Mouse (Mus musculus) midbrain, embryonic 14.5 days (tissue): ENCODE data around the gene Ciita. TPM values are rescaled to one million over a fixed set of nuclear protein-coding genes. Genes with fewer than 3 reads are reported as not detected.

Experiments
- ATAC-seq: fragments of 200-750 bp; cut with Nextera tagmentation; 2 replicates; pipeline ENCODE4 v1.8.0; 2017; ENCODE audit warnings: moderate number of reproducible peaks, moderate library complexity; ENCODE audit not compliant: low FRiP score, low TSS enrichment
- DNase-seq: peaks from one replicate; pipeline ENCODE4 v3.0.0-alpha.2; 2015
- H3K27ac ChIP-seq: fragments of 300-500 bp; sonication (generic); replicated peaks from 2 replicates; pipeline ENCODE4 v1.5.1; 2014; ENCODE audit warnings: mild to moderate bottlenecking, low read depth, low read length, moderate library complexity
- H3K27me3 ChIP-seq: fragments of 300-500 bp; sonication (generic); 2 replicates; pipeline ENCODE4 v1.6.1; 2014; ENCODE audit warnings: low read length, control low read depth, mixed read lengths; ENCODE audit not compliant: control insufficient read depth, insufficient read depth
- H3K36me3 ChIP-seq: fragments of 300-500 bp; sonication (generic); 2 replicates; pipeline ENCODE4 v1.6.1; 2014; ENCODE audit warnings: low read length, control low read depth; ENCODE audit not compliant: control insufficient read depth, insufficient read depth
- H3K4me1 ChIP-seq: fragments of 300-500 bp; sonication (generic); 2 replicates; pipeline ENCODE4 v1.6.1; 2014; ENCODE audit warnings: mild to moderate bottlenecking, antibody characterized with exemption, low read length, control low read depth; ENCODE audit not compliant: control insufficient read depth, insufficient read depth
- H3K4me2 ChIP-seq: fragments of 300-500 bp; sonication (generic); 2 replicates; pipeline ENCODE4 v1.6.1; 2014; ENCODE audit warnings: mild to moderate bottlenecking, low read length, moderate library complexity
- H3K4me3 ChIP-seq: fragments of 300-500 bp; sonication (generic); replicated peaks from 2 replicates; pipeline ENCODE4 v1.5.1; 2014; ENCODE audit warnings: low read depth, low read length
- H3K9ac ChIP-seq: fragments of 300-500 bp; sonication (generic); replicated peaks from 2 replicates; pipeline ENCODE4 v1.6.1; 2014; ENCODE audit warnings: mild to moderate bottlenecking, low read length, moderate library complexity
- H3K9me3 ChIP-seq: fragments of 300-500 bp; sonication (generic); 2 replicates; pipeline ENCODE4 v1.6.1; 2016; ENCODE audit warnings: low read length, control low read depth, mixed read lengths; ENCODE audit not compliant: control insufficient read depth
- WGBS: fragments of 180-500 bp; shearing (Covaris S2); extraction: QIAGEN DNeasy Blood & Tissue Kit; methylation state at CpG from one replicate; pipeline ENCODE4 v1.1.7; 2014; 5-methylcytosine and 5-hydroxymethylcytosine counted together
- polyA plus RNA-seq: library from polyadenylated mRNA; unstranded; fragments of >200 nt; fragmentation: Nextera tagmentation; extraction: Ambion mirVana; gene quantifications from 2 replicates; pipeline ENCODE4 v1.2.1, GENCODE M21; 2014

The Ciita gene
- polyA plus RNA-seq, 1 experiment from 2014 or later = 0.57 TPM

- DNase-seq (peak; percentile 46), ATAC-seq (peak; percentile 73; the same call in 1 of the 2 replicates)
- Histone ChIP-seq H3K4me2 (peak overlapping the region; percentile 81), H3K4me3 (peak overlapping the region; percentile 50), H3K9ac (peak overlapping the region; percentile 61), H3K9me3 (no peaks in the 10 kb centered on the region), H3K27me3 (no peaks in the 10 kb centered on the region), H3K4me1 (peaks cover 29% of the 10 kb centered on the region), H3K27ac (peak overlapping the region; percentile 77), H3K36me3 (no peaks in the 10 kb centered on the region)
- WGBS = 11% methylated on average over 13 of the region's 13 CpGs
Measured at GRCm38 (mm10) chr16:10446573-10447263, 33.1 kb upstream of the Ciita start.

GRCm38 (mm10) chr16:10447264-10447594, 32.6 kb upstream of the Ciita start, which contains the start of gene Tvp23a:
Gene Tvp23a, minus strand, starts transcription at chr16:10447362.
- peak within 1 kb of the TSS; percentile 77 for H3K27ac ChIP-seq
- H3K4me3 ChIP-seq = peak within 1 kb of the TSS; percentile 50
- no peaks in the 10 kb centered on the region for H3K36me3 ChIP-seq
- H3K9ac ChIP-seq = peak within 1 kb of the TSS; percentile 61
- WGBS = under 1% methylated on average over 12 of the region's 12 CpGs
- peak; percentile 96 for DNase-seq
- peaks cover 29% of the 10 kb centered on the region for H3K4me1 ChIP-seq
- H3K9me3 ChIP-seq = no peaks in the 10 kb centered on the region
- ATAC-seq = peak; percentile 95
- no peaks in the 10 kb centered on the region for H3K27me3 ChIP-seq
- peak within 1 kb of the TSS; percentile 81 for H3K4me2 ChIP-seq

- H3K4me1 ChIP-seq = peaks cover 29% of the 10 kb centered on the region
- WGBS = 74% methylated on average over 2 of the region's 2 CpGs
- peak; percentile 3; the same call in 1 of the 2 replicates for ATAC-seq
Measured at GRCm38 (mm10) chr16:10447781-10448180, 32.1 kb upstream of the Ciita start.

GRCm38 (mm10) chr16:10448931-10449330, 30.9 kb upstream of the Ciita start:
- no peak for DNase-seq
- no peaks in the 10 kb centered on the region for H3K9me3 ChIP-seq

More at GRCm38 (mm10) chr16:10447781-10448180, 32.1 kb upstream of the Ciita start:
- peak overlapping the region; percentile 50 for H3K4me3 ChIP-seq
- H3K9ac ChIP-seq = peak overlapping the region; percentile 61; the same call in 1 of the 2 replicates
- H3K36me3 ChIP-seq = no peaks in the 10 kb centered on the region
- no peaks in the 10 kb centered on the region for H3K27me3 ChIP-seq
- H3K27ac ChIP-seq = peak overlapping the region; percentile 43
- no peak for DNase-seq
- H3K4me2 ChIP-seq = peak overlapping the region; percentile 81
- no peaks in the 10 kb centered on the region for H3K9me3 ChIP-seq

GRCm38 (mm10) chr16:10451906-10452305, 28.0 kb upstream of the Ciita start:
- H3K9me3 ChIP-seq = no peaks in the 10 kb centered on the region
- 85% methylated on average over 2 of the region's 2 CpGs for WGBS

More at GRCm38 (mm10) chr16:10448931-10449330, 30.9 kb upstream of the Ciita start:
- Histone ChIP-seq H3K27ac (no peak overlapping the region), H3K27me3 (no peaks in the 10 kb centered on the region), H3K9ac (no peak overlapping the region), H3K4me3 (no peak overlapping the region), H3K4me2 (no peak overlapping the region), H3K36me3 (no peaks in the 10 kb centered on the region), H3K4me1 (peaks cover 24% of the 10 kb centered on the region)
- WGBS = 85% methylated on average over 9 of the region's 9 CpGs
- no peak for ATAC-seq

GRCm38 (mm10) chr16:10452445-10452896, 27.4 kb upstream of the Ciita start:
- H3K4me3 ChIP-seq = no peak overlapping the region
- 74% methylated on average over 8 of the region's 8 CpGs for WGBS
- no peak overlapping the region for H3K4me2 ChIP-seq
- no peak overlapping the region for H3K27ac ChIP-seq
- no peak overlapping the region for H3K9ac ChIP-seq
- peaks cover 5% of the 10 kb centered on the region for H3K4me1 ChIP-seq
- ATAC-seq (no peak), DNase-seq (peak; percentile 67)
- H3K27me3 ChIP-seq = no peaks in the 10 kb centered on the region
- no peaks in the 10 kb centered on the region for H3K36me3 ChIP-seq
- H3K9me3 ChIP-seq = no peaks in the 10 kb centered on the region

More at GRCm38 (mm10) chr16:10451906-10452305, 28.0 kb upstream of the Ciita start:
- no peak overlapping the region for H3K4me2 ChIP-seq
- ATAC-seq = no peak
- DNase-seq = no peak
- H3K4me3 ChIP-seq = no peak overlapping the region
- H3K27me3 ChIP-seq = no peaks in the 10 kb centered on the region
- H3K9ac ChIP-seq = no peak overlapping the region
- H3K27ac ChIP-seq = no peak overlapping the region
- H3K4me1 ChIP-seq = peaks cover 7% of the 10 kb centered on the region
- no peaks in the 10 kb centered on the region for H3K36me3 ChIP-seq

GRCm38 (mm10) chr16:10453872-10454582, 25.8 kb upstream of the Ciita start:
- no peaks in the 10 kb centered on the region for H3K4me1 ChIP-seq
- ATAC-seq (no peak), DNase-seq (no peak)
- H3K9ac ChIP-seq = no peak overlapping the region
- no peaks in the 10 kb centered on the region for H3K9me3 ChIP-seq
- no peak overlapping the region for H3K27ac ChIP-seq
- no peak overlapping the region for H3K4me2 ChIP-seq
- WGBS = 85% methylated on average over 6 of the region's 6 CpGs
- H3K4me3 ChIP-seq = no peak overlapping the region
- no peaks in the 10 kb centered on the region for H3K27me3 ChIP-seq
- H3K36me3 ChIP-seq = no peaks in the 10 kb centered on the region

- DNase-seq (no peak), ATAC-seq (no peak)
- no peak overlapping the region for H3K27ac ChIP-seq
- no peaks in the 10 kb centered on the region for H3K9me3 ChIP-seq
- no peak overlapping the region for H3K4me3 ChIP-seq
- no peak overlapping the region for H3K9ac ChIP-seq
- H3K4me1 ChIP-seq = no peaks in the 10 kb centered on the region
- H3K27me3 ChIP-seq = no peaks in the 10 kb centered on the region
- 59% methylated on average over 3 of the region's 3 CpGs for WGBS
- no peaks in the 10 kb centered on the region for H3K36me3 ChIP-seq
- H3K4me2 ChIP-seq = no peak overlapping the region
Measured at GRCm38 (mm10) chr16:10454583-10454974, 25.3 kb upstream of the Ciita start.
